Mouse (Mus musculus): ENCODE measurements around the gene Gprasp1.
"Not testable (repeated sequence)": the region's sequence is repeated elsewhere in the genome, so short reads cannot be mapped to it uniquely, and the experiment has no call there.

Gprasp1 gene

DNA sequence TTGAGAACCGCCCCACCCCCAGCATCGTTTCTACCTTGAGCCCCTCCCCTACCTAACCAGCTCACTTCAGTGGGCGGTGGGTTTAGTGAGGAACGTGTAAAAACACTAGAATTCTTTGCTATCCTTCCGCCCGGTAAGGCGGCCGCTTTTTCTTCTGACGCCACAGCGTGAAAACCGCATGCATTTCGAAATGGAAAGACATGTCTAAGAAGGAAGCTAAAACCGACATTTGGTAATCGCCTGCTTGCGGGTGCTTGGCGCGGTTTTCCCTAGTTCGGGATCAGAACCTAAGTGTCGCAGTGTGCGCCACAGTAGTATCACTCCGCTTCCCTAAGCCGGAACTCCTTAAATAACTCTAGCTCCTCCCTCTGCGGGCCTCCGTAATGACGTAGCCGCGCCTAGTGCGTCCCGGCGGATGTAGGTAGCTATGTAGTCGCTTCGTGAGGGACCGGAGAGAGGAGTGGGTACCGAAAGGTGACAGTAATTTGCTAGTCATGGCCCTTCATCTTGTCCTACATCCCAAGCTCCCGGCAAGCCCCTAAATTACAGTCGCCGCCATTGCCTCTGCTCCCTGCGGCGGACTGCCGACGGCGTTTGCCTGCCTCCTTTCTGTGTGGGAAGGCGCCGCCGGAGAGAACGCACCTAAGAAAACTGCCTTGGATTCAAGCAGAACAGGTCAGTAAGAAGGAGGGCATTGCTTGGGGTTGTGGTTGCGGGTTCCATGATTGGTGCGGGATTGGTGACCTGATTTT is at the start of gene Gprasp1, which contains the start of gene Armcx5:
Gprasp1 (plus strand) TSS at position 430 of the 752 bp plus-strand sequence.
Armcx5 (plus strand) TSS at position 430 of the 752 bp plus-strand sequence.
- peak; percentile 89 for DNase-seq (ENCODE audit: low read depth)

GRCm38 (mm10) chrX:135693633-135694032 is 48.9 kb upstream of the Gprasp1 start, which contains the start of gene Tcp11x2:
TSS of gene Tcp11x2 (minus strand) at chrX:135693790.
- DNase-seq (ENCODE audit: low read depth), result no peak

GRCm38 (mm10) chrX:135703111-135703510 is 39.4 kb upstream of the Gprasp1 start:
- no peak for DNase-seq (ENCODE audit: low read depth)

GRCm38 (mm10) chrX:135704349-135704748 is 38.2 kb upstream of the Gprasp1 start:
- peak; percentile 1 for DNase-seq (ENCODE audit: low read depth)

GRCm38 (mm10) chrX:135712845-135713244 is 29.7 kb upstream of the Gprasp1 start:
- no peak for DNase-seq (ENCODE audit: low read depth)

DNA sequence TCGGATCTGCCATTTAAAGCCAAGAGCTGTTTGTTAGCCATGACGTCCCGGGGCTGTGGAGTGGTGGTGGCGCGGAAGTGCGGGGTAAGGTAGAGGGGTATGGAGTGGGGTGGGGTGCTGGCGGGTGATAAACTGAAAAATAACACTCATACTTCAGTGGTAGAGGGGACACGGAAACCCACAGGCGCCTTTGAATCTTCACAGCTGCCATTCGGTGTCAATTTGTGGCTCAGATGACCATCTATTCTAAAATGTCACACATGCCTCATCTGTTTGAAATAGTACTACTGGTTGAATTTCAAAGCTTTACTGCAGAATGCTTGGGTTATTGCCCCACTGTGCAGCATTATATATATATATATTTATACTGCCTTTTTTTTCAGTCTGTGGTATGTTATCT is 17.4 kb upstream of the Gprasp1 start, which contains the start of gene Tmsb15a:
Tmsb15a (minus strand) TSS at position 101 of the 400 bp plus-strand sequence.
- no peak for DNase-seq (ENCODE audit: low read depth)

DNA sequence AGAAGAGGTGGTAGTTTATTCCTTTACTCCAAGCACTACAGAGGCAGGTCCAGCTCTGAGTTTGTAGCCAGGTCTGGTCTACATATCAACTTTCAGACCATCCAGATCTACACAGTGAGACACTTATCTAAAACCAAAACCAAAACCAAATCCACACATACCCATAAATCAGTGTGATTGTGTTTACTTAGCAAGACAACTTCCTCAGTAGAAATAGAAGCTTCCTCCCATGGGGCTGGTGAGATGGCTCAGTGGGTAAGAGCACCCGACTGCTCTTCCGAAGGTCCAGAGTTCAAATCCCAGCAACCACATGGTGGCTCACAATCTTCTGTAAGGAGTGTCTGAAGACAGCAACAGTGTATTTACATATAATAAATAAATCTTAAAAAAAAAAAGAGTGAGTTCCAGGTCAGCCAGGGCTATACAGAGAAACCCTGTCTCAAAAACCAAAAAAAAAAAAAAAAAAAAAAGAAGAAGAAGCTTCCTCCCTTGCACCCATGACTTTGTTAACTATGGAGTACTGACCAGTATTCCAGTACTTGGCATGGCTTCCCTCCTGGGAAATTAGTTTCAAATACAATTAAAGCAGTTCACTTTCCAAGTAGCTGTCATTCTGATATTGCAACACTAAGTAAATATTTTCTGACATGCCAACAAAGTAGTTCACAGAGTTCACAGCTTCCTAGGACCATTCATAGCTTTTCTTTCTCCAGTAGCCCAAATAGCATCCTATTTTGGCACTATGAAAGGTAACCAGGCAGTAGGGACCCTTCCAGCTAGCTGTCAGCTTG is 3.6 kb upstream of the Gprasp1 start:
- peak; percentile 24 for DNase-seq (ENCODE audit: low read depth)

DNA sequence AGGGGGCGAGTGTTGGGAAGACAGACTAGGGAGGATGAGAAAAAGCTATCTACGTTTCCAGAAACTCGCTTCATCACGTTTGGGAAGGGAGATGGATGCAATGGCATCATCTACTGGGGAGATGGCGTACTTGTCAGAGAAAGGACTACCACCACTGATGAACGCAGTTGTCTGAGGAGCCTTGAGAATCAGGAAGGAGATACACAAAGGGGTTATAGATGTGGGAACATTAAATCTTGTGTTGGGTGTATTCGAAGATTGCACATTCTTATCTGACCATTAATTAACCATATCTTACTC is 473 bp downstream of the Gprasp1 start:
- DNase-seq (ENCODE audit: low read depth), result no peak

DNA sequence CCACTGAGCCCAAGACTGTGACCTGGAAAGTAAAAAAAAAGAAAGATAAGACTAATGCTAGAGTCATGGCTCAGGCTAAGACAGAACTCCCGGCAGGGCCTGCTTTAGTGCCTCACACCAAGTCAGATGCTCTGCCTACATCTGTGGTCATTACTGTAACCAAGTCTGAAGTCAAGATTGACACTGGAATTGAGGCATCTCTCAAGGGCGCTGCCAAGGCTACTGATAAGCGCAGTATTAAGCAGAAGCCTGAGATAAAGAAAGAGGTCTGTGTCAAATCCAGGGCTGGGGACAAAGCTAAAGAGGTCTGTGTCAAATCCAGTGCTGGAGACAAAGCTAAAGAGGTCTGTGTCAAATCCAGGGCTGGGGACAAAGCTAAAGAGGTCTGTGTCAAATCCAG is 2.8 kb downstream of the Gprasp1 start:
- DNase-seq (ENCODE audit: low read depth), result not testable (repeated sequence)

- DNase-seq (ENCODE audit: low read depth), result peak; percentile 61
These were observed 10.3 kb downstream of the Gprasp1 start for GRCm38 (mm10) chrX:135752832-135753231.

GRCm38 (mm10) chrX:135761707-135762106 is 19.2 kb downstream of the Gprasp1 start:
- DNase-seq (ENCODE audit: low read depth), result peak; percentile 39

- no peak for DNase-seq (ENCODE audit: low read depth)
These were observed 25.6 kb downstream of the Gprasp1 start for GRCm38 (mm10) chrX:135768043-135768548.

DNA sequence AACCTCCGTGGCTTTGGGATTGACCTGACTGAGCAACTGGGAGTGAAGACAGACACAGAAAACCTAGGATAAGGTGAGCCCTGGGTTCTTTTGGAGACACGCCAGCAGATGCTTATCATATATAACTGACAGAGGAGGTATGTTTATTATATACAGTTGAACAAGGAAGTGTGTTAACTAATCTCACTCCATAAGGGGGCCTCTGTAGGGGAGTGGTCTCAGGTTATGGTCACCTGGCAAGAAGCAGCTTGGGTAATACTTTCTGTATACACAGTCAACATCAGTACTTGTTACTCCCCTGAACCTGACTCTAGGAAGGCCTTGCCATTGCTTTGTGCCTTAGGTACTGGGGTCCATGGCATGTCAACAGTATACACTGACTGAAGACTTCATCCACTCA is 26.0 kb downstream of the Gprasp1 start:
- no peak for DNase-seq (ENCODE audit: low read depth)

- no peak for DNase-seq (ENCODE audit: low read depth)
These were observed 49.0 kb downstream of the Gprasp1 start for GRCm38 (mm10) chrX:135791536-135791935.

DNA sequence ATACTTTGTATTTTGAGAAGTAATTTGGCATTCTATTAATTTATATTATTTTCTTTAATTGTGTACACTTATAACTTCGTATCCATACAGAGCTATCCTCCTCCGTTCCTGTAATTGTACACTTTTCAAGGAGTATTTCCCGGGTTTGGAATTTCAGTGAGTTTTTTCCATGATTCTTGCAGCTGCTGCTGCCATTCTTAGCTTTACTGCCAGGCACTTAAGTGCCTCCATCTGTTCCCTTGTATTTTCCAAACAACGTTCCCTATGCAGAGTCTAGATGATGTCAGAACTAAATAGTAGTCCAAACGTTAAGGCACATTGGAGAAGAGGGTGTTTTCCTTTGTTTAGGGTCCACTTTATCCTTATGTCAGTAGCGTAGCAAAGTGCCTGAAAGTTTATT is 49.8 kb downstream of the Gprasp1 start:
- DNase-seq (ENCODE audit: low read depth), result no peak

DNA sequence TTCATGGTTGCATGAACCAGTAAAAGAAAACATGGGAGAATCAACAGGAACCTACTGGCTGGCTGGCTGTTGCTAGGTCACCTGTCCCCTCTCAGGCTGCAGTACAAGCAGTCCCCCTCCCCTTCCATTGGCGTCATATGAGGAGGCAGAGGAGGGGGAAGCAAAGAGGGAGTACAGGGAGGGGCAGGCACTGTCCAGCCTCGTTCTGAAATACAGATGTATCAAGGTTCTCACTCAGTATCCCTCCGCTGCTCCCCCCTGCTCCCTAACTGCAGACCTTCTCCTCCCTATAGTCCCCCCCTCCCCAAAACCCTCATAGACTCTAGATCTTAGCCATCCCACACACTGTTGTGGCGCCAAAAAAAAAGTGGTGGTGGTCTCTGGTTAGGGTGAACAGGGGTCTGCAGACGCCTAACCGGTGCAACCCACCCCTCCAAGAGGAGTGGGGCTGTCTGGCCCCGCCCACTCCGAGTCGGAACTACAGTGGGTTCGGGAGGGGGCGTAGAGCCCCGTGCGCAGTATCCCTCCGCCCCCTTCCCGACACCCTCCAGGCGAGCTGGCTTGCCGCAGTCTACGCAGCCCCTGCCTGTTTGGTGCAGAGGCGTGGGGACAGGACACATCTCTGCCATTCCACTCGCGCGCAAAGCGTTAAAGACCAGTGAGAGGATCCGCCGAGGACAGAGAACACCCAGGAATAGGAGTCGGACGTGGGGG is 53.2 kb downstream of the Gprasp1 start:
- not testable (repeated sequence) for DNase-seq (ENCODE audit: low read depth)

DNA sequence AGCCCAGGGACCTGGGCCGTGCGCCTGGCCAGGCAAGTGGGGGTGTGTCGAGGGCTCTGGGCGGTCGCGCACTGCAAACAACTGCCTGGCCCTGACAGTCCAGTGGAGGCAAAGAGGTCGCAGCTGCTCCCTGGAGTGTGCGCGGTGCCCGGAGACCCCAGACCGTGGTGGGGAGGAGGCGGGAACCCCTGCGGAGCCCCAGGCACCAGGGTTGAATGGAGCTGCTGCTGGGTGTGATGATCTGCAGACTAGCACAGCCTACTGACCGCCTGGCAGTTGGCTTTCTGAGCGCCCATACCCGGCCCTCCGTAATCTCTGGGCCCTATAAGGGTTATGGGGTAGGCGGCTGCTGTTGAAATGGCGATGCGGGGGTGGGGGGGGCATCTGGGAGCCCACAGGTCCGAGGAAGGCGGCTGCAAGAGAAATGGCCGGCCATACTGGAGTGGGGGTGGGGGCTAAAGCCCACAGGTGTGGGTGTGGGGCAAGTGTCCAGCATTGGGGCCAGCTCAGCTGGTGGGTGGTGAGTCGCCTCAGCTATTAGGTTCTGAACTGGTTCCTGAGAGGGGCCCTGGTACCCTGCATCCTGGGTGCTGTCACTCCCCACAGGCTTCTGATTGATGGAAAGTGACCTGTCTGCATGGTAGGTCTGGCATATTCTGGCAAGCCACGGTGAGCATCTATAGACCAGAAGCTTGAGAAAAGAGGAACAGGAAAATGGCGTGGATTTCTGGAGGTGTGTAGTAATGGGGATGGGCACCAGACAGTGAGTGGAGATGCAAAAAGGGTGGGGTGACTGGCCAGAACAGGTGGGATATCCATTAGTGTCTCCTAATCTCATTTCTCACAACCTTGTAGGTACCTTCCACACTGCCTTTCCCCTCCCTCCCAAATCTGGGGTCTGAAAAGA is 54.0 kb downstream of the Gprasp1 start:
- DNase-seq (ENCODE audit: low read depth), result not testable (repeated sequence)

DNA sequence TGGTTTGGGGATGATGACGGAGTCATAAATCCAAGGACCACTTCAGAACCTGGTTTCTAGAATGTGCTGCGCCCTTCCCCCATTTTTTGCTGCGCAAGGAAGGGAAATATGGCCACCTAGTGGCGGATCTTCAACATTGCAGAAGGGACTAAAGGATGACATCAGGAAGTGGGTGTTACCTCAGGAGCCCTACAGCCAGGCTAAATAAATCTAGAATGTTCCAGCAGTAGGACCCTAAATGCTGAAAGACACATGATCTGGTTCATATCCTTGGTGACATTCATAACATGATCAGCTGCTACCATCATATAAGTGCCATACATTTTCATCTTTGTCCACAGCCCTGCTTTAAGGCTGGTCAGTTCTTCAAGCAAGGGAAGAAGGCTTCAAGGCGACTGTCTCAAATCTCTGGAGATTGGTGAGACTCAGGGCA is 54.7 kb downstream of the Gprasp1 start, which contains the start of gene Bhlhb9:
Bhlhb9 (plus strand) TSS at position 383 of the 433 bp plus-strand sequence.
- DNase-seq (ENCODE audit: low read depth), result peak; percentile 60

DNA sequence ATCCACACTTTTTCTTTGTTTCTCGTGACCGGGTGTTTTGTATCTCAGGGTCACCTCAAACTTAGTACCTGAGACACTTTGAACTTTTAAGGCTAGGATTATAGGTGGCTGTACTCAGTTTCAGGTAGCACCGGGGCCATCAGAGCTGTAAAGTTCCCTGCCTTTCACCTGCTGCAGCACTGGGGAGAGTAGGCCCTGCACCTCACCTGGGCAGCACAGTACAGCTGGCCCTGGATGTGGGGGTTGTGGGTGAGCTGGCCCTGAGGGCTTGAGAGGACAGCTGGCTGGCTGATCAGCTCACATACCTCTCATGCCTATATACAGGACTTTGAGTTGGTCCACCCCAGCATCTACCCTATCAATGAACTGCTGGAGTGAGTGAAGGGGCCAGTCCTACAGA is 61.6 kb downstream of the Gprasp1 start:
- DNase-seq (ENCODE audit: low read depth), result no peak

DNA sequence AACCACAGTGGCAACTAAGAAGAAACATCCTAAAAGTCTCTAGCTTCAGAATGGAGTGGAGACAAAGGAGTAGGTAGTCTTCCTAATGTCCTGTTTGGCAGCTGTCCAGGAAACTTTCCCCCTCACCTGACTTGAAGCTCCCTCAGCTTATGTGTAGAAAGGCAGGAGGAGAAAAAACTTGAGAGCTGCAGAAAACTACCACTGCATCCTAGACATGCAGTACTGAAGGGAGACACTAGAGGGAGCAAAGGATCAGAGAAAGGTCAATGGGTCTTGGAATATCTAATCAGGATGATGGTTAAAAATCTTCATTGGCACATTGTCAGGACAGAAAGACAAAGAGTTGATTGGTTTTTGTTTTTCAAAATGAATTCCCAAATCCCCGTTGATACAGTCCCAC is 63.2 kb downstream of the Gprasp1 start:
- peak; percentile 38 for DNase-seq (ENCODE audit: low read depth)

GRCm38 (mm10) chrX:135835896-135836295 is 93.4 kb downstream of the Gprasp1 start:
- not testable (repeated sequence) for DNase-seq (ENCODE audit: low read depth)
